Mouse (Mus musculus) CD4-positive, CD25-positive, alpha-beta regulatory T cell, adult 4 months (primary cell): Measurements from ENCODE around the gene Bmx. TPM values are rescaled to one million over a fixed set of nuclear protein-coding genes. Genes with fewer than 3 reads are reported as not detected.

Experiments used
- ATAC-seq: one replicate; pipeline ENCODE4 v1.8.0; 2017
- polyA plus RNA-seq, 2 experiments: library from polyadenylated mRNA; unstranded; fragments of 100-300 nt; shearing (Covaris generic); gene quantifications; one replicate each; pipeline ENCODE4 v1.2.1; 2017

Gene Bmx
- polyA plus RNA-seq, 2 experiments from 2014 or later = not detected

- no peak for ATAC-seq
Measured at GRCm38 (mm10) chrX:164173880-164174279, 84.1 kb downstream of the Bmx start.

GRCm38 (mm10) chrX:164171034-164171433 is 87.0 kb downstream of the Bmx start:
- no peak for ATAC-seq

- ATAC-seq = no peak
Measured at GRCm38 (mm10) chrX:164164681-164165080, 93.3 kb downstream of the Bmx start.

GRCm38 (mm10) chrX:164154594-164154993 is 103.4 kb downstream of the Bmx start:
- no peak for ATAC-seq

DNA sequence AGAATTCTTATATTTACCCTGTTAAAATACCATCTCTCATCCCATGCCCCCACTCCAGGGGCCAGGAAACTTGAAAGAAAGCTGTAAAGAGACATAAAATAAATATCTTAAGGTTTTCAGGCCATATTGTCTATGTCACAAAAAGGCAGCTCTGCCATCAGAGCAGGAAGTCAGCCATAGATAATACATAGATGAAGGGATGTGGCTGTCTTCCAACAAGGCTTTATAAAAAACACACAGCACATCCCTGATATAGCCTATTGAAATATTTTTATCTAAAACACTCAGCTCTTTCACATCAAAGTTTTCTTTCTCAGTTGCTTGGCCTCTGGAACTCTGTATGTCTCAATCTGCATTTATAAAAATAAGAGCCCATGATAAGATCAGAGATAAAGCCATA is 104.4 kb downstream of the Bmx start:
- no peak for ATAC-seq

GRCm38 (mm10) chrX:164152703-164153102 is 105.3 kb downstream of the Bmx start:
- no peak for ATAC-seq

DNA sequence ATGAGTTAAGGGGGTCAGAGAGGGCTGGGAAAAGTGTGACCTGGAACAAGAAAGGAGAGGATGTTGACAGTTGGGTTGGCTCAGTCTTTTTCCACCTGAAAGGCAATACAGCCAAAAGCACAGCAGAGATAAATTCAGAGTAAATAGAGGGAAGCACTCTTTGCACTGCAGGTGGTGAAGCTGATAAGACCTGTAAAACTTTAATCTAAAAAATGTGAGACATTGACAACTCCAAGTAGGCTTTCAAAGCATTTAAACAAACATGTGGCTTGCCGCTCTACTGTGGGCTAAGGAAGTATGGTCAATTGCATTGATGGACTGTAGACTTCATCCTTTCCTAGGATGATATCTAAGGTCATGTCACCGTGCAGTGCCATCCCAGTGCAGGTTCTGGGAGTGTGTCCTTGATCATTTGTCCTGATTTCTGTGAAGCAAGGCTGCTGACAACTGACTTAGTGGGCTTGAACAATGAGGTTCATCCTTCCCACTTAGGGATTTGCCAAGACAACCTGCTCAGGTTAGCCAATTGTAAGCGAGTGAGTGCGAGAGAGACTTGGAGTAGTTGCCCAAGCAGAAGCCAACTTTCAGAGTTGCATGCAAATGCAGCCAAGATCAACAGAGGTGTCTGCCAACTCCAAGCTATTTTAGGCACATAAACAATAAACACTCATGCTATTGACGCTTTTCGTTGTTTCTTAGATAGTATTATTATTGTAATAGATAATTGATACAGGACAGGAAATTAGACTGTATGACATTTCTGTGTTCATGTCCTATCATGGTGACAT is 112.3 kb downstream of the Bmx start:
- ATAC-seq = no peak

Other genes with a start within 250 kb of the Bmx start
- gene Car5b, start 230.2 kb downstream of the Bmx start, polyA plus RNA-seq = 1 to 10 TPM; 2.5 to 2.9 TPM
- 1 to 10 TPM; 1.4 to 2.1 TPM for gene Siah1b, start 181.7 kb downstream of the Bmx start, polyA plus RNA-seq
- not detected for gene Cltrn, start 169.4 kb downstream of the Bmx start, polyA plus RNA-seq
- gene Ace2, start 118.9 kb downstream of the Bmx start, polyA plus RNA-seq = not detected
- not detected for gene Pir, start 11.2 kb upstream of the Bmx start, polyA plus RNA-seq
- gene Vegfd, start 115.2 kb upstream of the Bmx start, polyA plus RNA-seq = not detected
- 1 to 10 TPM; 7.7 to 8.3 TPM for gene Piga, start 161.6 kb upstream of the Bmx start, polyA plus RNA-seq
- gene Asb11, start 178.8 kb upstream of the Bmx start, polyA plus RNA-seq = not detected
- not detected for gene Asb9, start 248.1 kb upstream of the Bmx start, polyA plus RNA-seq